Mouse (Mus musculus) intestine, embryonic 14.5 days (tissue): Measurements from ENCODE around the gene Gtf2h2. TPM values are rescaled to one million over a fixed set of nuclear protein-coding genes. Genes with fewer than 3 reads are reported as not detected.
A peak's percentile ranks its signal among the peaks of the same experiment; 100 is the strongest.
"Not testable (repeated sequence)": the region's sequence is repeated elsewhere in the genome, so short reads cannot be mapped to it uniquely, and the experiment has no call there.

ENCODE experiments used
- ATAC-seq: fragments of 200-750 bp; cut with Nextera tagmentation; replicated peaks from 2 replicates; pipeline ENCODE4 v1.8.0; 2017; ENCODE audit warnings: low read depth, moderate number of reproducible peaks, moderate TSS enrichment, moderate library complexity; ENCODE audit not compliant: low FRiP score, low TSS enrichment
- DNase-seq: peaks from one replicate; pipeline ENCODE4 v3.0.0-alpha.2; 2018; ENCODE audit warnings: low spot score
- H3K27ac ChIP-seq: fragments of 300-500 bp; sonication (generic); 2 replicates; pipeline ENCODE4 v1.5.1; 2014; ENCODE audit warnings: low read depth, mild to moderate bottlenecking, control low read depth
- H3K27me3 ChIP-seq: fragments of 300-500 bp; sonication (generic); replicated peaks from 2 replicates; pipeline ENCODE4 v1.6.1; 2014; ENCODE audit warnings: low read length, control low read depth; ENCODE audit not compliant: control insufficient read depth, insufficient read depth
- H3K36me3 ChIP-seq: fragments of 300-500 bp; sonication (generic); 2 replicates; pipeline ENCODE4 v1.6.1; 2014; ENCODE audit warnings: low read length, control low read depth; ENCODE audit not compliant: control insufficient read depth, insufficient read depth
- H3K4me1 ChIP-seq: fragments of 300-500 bp; sonication (generic); replicated peaks from 2 replicates; pipeline ENCODE4 v1.6.1; 2014; ENCODE audit warnings: low read length, control low read depth, mixed read lengths; ENCODE audit not compliant: control insufficient read depth, insufficient read depth
- H3K4me2 ChIP-seq: fragments of 300-500 bp; sonication (generic); 2 replicates; pipeline ENCODE4 v1.6.1; 2014; ENCODE audit warnings: low read length
- H3K4me3 ChIP-seq: fragments of 300-500 bp; sonication (generic); 2 replicates; pipeline ENCODE4 v1.5.1; 2014; ENCODE audit warnings: low read depth, low read length, control low read depth, mixed read lengths
- H3K9ac ChIP-seq: fragments of 300-500 bp; sonication (generic); 2 replicates; pipeline ENCODE4 v1.6.1; 2014; ENCODE audit warnings: mild to moderate bottlenecking, low read length
- H3K9me3 ChIP-seq: fragments of 300-500 bp; sonication (generic); 2 replicates; pipeline ENCODE4 v1.6.1; 2016; ENCODE audit warnings: low read length, control low read depth; ENCODE audit not compliant: control insufficient read depth
- WGBS: fragments of 180-500 bp; shearing (Covaris S2); extraction: QIAGEN DNeasy Blood & Tissue Kit; methylation state at CpG from one replicate; pipeline ENCODE4 v1.1.7; 2014; 5-methylcytosine and 5-hydroxymethylcytosine counted together
- polyA plus RNA-seq: library from polyadenylated mRNA; unstranded; fragments of >200 nt; fragmentation: Nextera tagmentation; extraction: Ambion mirVana; gene quantifications from 2 replicates; pipeline ENCODE4 v1.2.1, GENCODE M21; 2014

Gtf2h2 gene
- polyA plus RNA-seq, 1 experiment from 2014 or later = 81.6 TPM

- not testable (repeated sequence) for H3K36me3 ChIP-seq, H3K4me3 ChIP-seq, DNase-seq, H3K9me3 ChIP-seq, ATAC-seq, H3K4me2 ChIP-seq, H3K9ac ChIP-seq, H3K4me1 ChIP-seq, H3K27me3 ChIP-seq, H3K27ac ChIP-seq
Observed at GRCm38 (mm10) chr13:100499625-100500024, 7.2 kb upstream of the Gtf2h2 start.

DNA sequence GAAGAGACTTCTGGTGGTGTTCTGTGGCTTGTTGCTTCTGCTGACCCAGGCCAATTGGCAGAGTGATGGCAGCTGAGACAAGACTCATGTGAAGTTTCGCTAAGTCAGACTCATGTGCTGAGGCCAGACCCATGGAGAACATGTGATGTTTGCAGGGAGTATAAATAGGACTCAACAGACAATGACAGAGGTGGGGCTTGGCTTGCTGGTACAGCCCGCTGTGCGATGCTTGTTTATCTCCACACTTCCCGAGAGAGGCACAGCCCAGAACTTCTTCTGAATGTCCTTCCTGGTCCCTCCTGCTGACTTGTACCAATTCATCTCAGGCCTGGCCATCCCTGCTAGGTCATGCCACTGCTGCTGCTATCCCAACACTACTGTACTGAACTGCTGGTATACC, 3.0 kb upstream of the Gtf2h2 start:
- no peak overlapping the region for H3K9ac ChIP-seq
- H3K4me3 ChIP-seq = no peak overlapping the region
- DNase-seq (no peak), ATAC-seq (no peak)
- H3K9me3 ChIP-seq = no peaks in the 10 kb centered on the region
- H3K4me1 ChIP-seq = no peaks in the 10 kb centered on the region
- H3K27me3 ChIP-seq = no peaks in the 10 kb centered on the region
- H3K27ac ChIP-seq = no peak overlapping the region
- H3K4me2 ChIP-seq = no peak overlapping the region
- no peaks in the 10 kb centered on the region for H3K36me3 ChIP-seq
- 75% methylated on average over 4 of the region's 4 CpGs for WGBS

DNA sequence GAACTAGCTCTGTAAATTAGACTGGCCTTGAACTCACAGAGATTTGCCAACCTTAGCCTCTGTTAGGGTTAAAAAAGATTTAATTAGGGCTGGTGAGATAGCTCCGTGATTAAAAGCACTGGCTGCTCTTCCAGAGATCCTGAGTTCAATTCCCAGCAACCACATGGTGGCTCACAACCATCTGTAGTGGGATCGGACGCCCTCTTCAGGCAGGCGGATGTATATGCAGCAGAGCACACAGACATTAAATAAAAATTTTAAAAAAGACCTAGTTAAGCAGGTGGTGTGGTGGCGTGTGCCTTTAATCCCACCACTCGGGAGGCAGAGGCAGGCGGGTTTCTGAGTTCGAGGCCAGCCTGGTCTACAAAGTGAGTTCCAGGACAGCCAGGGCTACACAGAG, 2.0 kb upstream of the Gtf2h2 start:
- not testable (repeated sequence) for H3K4me2 ChIP-seq, H3K9me3 ChIP-seq, H3K27me3 ChIP-seq, H3K27ac ChIP-seq, H3K4me3 ChIP-seq, H3K9ac ChIP-seq, ATAC-seq, DNase-seq, H3K4me1 ChIP-seq, H3K36me3 ChIP-seq
- 68% methylated on average over 8 of the region's 8 CpGs for WGBS

- 67% methylated on average over 8 of the region's 8 CpGs for WGBS
- Histone ChIP-seq H3K9me3 (no peaks in the 10 kb centered on the region), H3K36me3 (peaks cover 14% of the 10 kb centered on the region), H3K4me1 (no peaks in the 10 kb centered on the region), H3K27ac (no peak overlapping the region), H3K27me3 (no peaks in the 10 kb centered on the region), H3K4me2 (no peak overlapping the region), H3K9ac (no peak overlapping the region), H3K4me3 (no peak overlapping the region)
- no peak for DNase-seq
- ATAC-seq = 0 out of 2 replicates have a peak, but pooled peaks have one; percentile 16
Observed at GRCm38 (mm10) chr13:100493313-100493712, 934 bp upstream of the Gtf2h2 start.

- no peak for ATAC-seq
- DNase-seq = no peak
- Histone ChIP-seq H3K27me3 (no peaks in the 10 kb centered on the region), H3K36me3 (peaks cover 31% of the 10 kb centered on the region), H3K27ac (peak overlapping the region; percentile 80; the same call in 1 of the 2 replicates), H3K4me2 (peak overlapping the region; percentile 79), H3K4me3 (peak overlapping the region; percentile 92), H3K4me1 (no peaks in the 10 kb centered on the region), H3K9ac (peak overlapping the region; percentile 81), H3K9me3 (no peaks in the 10 kb centered on the region)
- 15% methylated on average over 6 of the region's 6 CpGs for WGBS
Observed at GRCm38 (mm10) chr13:100491623-100492022, 756 bp downstream of the Gtf2h2 start.

DNA sequence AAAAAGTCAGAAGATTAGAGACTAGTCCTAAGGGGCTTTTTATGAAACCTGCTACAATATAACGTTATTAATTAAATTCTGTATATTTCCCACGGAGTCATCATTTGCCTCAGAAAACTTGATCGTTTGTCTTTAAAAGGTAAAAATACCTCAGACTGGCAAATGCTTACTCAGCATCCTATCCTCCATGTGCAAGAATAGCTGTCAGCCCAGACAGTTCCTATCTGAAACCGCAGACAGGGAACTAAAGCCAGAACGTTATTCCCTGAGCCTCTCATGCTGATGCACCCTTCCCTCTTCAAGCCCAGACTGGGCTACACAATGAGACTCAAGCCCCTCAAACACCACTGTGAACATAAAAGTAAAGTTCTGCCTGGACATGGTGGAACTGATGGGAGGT, 2.0 kb downstream of the Gtf2h2 start:
- no peaks in the 10 kb centered on the region for H3K4me1 ChIP-seq
- no peaks in the 10 kb centered on the region for H3K9me3 ChIP-seq
- H3K27me3 ChIP-seq = no peaks in the 10 kb centered on the region
- 0 out of 2 replicates have a peak overlapping the region, but pooled peaks have one; percentile 8 for H3K4me2 ChIP-seq
- no peak overlapping the region for H3K27ac ChIP-seq
- H3K9ac ChIP-seq = no peak overlapping the region
- DNase-seq (no peak), ATAC-seq (no peak)
- 0 out of 2 replicates have a peak overlapping the region, but pooled peaks have one; percentile 6 for H3K4me3 ChIP-seq
- H3K36me3 ChIP-seq = peaks cover 36% of the 10 kb centered on the region
- WGBS = 85% methylated on average over 5 of the region's 5 CpGs

GRCm38 (mm10) chr13:100483610-100484009, 8.8 kb downstream of the Gtf2h2 start:
- ATAC-seq (no peak), DNase-seq (no peak)
- no peaks in the 10 kb centered on the region for H3K27me3 ChIP-seq
- H3K4me3 ChIP-seq = no peak overlapping the region
- H3K4me2 ChIP-seq = no peak overlapping the region
- H3K9ac ChIP-seq = no peak overlapping the region
- H3K9me3 ChIP-seq = no peaks in the 10 kb centered on the region
- H3K36me3 ChIP-seq = peaks cover 76% of the 10 kb centered on the region
- 54% methylated on average over 7 of the region's 7 CpGs for WGBS
- H3K27ac ChIP-seq = no peak overlapping the region
- H3K4me1 ChIP-seq = no peaks in the 10 kb centered on the region

GRCm38 (mm10) chr13:100463527-100464222, 28.7 kb downstream of the Gtf2h2 start:
- H3K36me3 ChIP-seq = peaks cover 64% of the 10 kb centered on the region
- 75% methylated on average over 2 of the region's 2 CpGs for WGBS
- no peak overlapping the region for H3K4me2 ChIP-seq
- no peak overlapping the region for H3K4me3 ChIP-seq
- no peaks in the 10 kb centered on the region for H3K9me3 ChIP-seq
- H3K27me3 ChIP-seq = no peaks in the 10 kb centered on the region
- DNase-seq (no peak), ATAC-seq (no peak)
- H3K4me1 ChIP-seq = no peaks in the 10 kb centered on the region
- H3K27ac ChIP-seq = no peak overlapping the region
- no peak overlapping the region for H3K9ac ChIP-seq

DNA sequence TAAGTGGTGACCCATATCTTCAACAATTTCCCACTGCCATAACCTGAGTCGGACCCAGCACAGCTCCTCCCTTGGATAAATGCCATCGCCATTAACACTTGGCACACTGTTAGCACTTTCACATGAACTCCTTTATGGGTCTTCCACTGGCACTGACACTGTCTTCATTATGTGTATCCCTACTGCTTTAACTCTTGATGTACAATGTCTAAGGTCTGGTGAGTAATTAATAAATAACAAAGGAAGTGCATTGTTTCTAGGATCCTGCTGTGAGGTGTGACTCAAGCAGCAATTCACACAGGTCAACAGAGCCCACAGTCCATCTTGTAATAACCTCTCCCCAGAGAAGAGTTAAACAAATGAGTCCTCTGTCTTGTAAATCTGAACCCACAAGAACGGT, 31.0 kb downstream of the Gtf2h2 start:
- Histone ChIP-seq H3K27ac (no peak overlapping the region), H3K36me3 (peaks cover 44% of the 10 kb centered on the region), H3K9me3 (no peaks in the 10 kb centered on the region), H3K27me3 (no peaks in the 10 kb centered on the region), H3K4me3 (no peak overlapping the region), H3K9ac (no peak overlapping the region), H3K4me2 (no peak overlapping the region), H3K4me1 (no peaks in the 10 kb centered on the region)
- 67% methylated on average over 3 of the region's 3 CpGs for WGBS
- ATAC-seq (no peak), DNase-seq (no peak)
